In the genomic region with DNA sequence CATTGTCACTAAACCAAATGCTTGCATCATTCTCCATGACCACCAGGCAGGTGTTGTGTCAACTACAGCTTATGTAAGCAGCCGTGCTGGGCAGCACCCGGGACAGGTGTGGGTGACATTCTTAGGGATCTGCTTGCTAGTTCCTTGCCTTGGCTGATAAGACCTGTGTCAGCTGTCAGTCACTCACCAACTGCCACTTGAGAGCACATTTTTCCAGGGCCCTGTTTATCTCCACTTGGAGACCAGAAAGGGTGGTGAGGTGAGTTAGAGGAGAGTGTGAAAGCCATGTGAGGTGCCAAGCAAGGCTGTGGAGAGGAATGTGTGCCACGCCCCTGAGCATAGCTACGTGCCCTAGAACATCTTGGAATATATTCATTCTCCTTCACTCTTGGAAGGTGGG, we compare ENCODE assay signal across 20 mouse cellular contexts.
DNase-seq lines count a peak whose midpoint lies in the region; ATAC-seq and TF ChIP-seq lines count a peak whose summit lies in the region.
"Had no signal": no experiment of that assay in that cellular context is flagged by ENCODE, and none has a peak within 500 bp of the region (broad histone marks: within the 10 kb centered on the region; RNA-seq: fewer than 3 reads in every experiment).

No protein-coding gene starts in this region.

- H3K9me3 ChIP-seq in lung, embryonic 15.5 days, result no peaks in the 10 kb centered on the region
- no peaks in the 10 kb centered on the region for H3K9me3 ChIP-seq in heart, embryonic 12.5 days (replicated peaks)
- no peaks in the 10 kb centered on the region for H3K9me3 ChIP-seq in stomach, postnatal 0 days (ENCODE audit: control insufficient read depth, low read length)
- H3K9me3 ChIP-seq: embryonic facial prominence, embryonic 12.5 days; forebrain, embryonic 13.5 days; limb, embryonic 15.5 days had no signal

- TF ChIP-seq CTCF in lung, adult 2 months (IDR thresholded peaks at IDR 0.05; ENCODE audit: insufficient read depth, low read length), result no peak
- TF ChIP-seq CTCF in stomach, postnatal 0 days (IDR thresholded peaks at IDR 0.05; ENCODE audit: low read depth), result no peak

- DNase-seq in lung, adult 2 months, result no peak
- peak; percentile 18 to 27 for DNase-seq in heart, postnatal 10 days
- DNase-seq in stomach, postnatal 0 days (ENCODE audit: low spot score), result no peak
- DNase-seq in left cerebral cortex, postnatal 4 days, result no peak
- DNase-seq in frontal cortex, postnatal 36 days (ENCODE audit: low spot score in 2 of 2), result no peak
- DNase-seq: adrenal gland, adult 8-10 months; cerebellum, adult 9-11 months; gastrocnemius, postnatal 14 days; kidney, adult 18-20 months; right cerebral cortex, adult 18-20 months; thymus, postnatal 4 days had no signal

- 46% methylated on average over 4 of the region's 4 CpGs for WGBS in lung, embryonic 15.5 days
- 58% methylated on average over 4 of the region's 4 CpGs for WGBS in lung, adult 2 months
- WGBS in heart, embryonic 12.5 days, result 38% methylated on average over 4 of the region's 4 CpGs
- 61% methylated on average over 4 of the region's 4 CpGs for WGBS in stomach, postnatal 0 days

- peak; percentile 44 for ATAC-seq in lung, embryonic 15.5 days (ENCODE audit: borderline replicate concordance, extremely low read depth, low FRiP score, low TSS enrichment)
- peak; percentile 71; the same call in 1 of the 2 replicates for ATAC-seq in heart, embryonic 12.5 days (ENCODE audit: insufficient number of reproducible peaks, low FRiP score)
- ATAC-seq in stomach, postnatal 0 days (ENCODE audit: low FRiP score, low TSS enrichment), result 0 out of 2 replicates have a peak, but pooled peaks have one; percentile 40
- ATAC-seq: forebrain, embryonic 13.5 days; hindbrain, embryonic 16.5 days had no signal

- no peaks in the 10 kb centered on the region for H3K4me1 ChIP-seq in lung, embryonic 15.5 days
- no peaks in the 10 kb centered on the region for H3K4me1 ChIP-seq in lung, adult 2 months (ENCODE audit: control insufficient read depth, insufficient read depth, low read length)
- H3K4me1 ChIP-seq in heart, embryonic 12.5 days (replicated peaks), result peaks cover 18% of the 10 kb centered on the region
- H3K4me1 ChIP-seq in stomach, postnatal 0 days (replicated peaks; ENCODE audit: control insufficient read depth, insufficient read depth), result no peaks in the 10 kb centered on the region
- H3K4me1 ChIP-seq: embryonic facial prominence, embryonic 12.5 days; forebrain, embryonic 13.5 days; limb, embryonic 15.5 days had no signal

- H3K9ac ChIP-seq in lung, embryonic 15.5 days, result no peak overlapping the region
- H3K9ac ChIP-seq in heart, embryonic 12.5 days, result no peak overlapping the region
- no peak overlapping the region for H3K9ac ChIP-seq in stomach, postnatal 0 days (ENCODE audit: low read length)
- H3K9ac ChIP-seq: embryonic facial prominence, embryonic 12.5 days; forebrain, embryonic 13.5 days; limb, embryonic 15.5 days had no signal

- H3K4me2 ChIP-seq in lung, embryonic 15.5 days, result no peak overlapping the region
- H3K4me2 ChIP-seq in heart, embryonic 12.5 days, result no peak overlapping the region
- H3K4me2 ChIP-seq in stomach, postnatal 0 days (replicated peaks; ENCODE audit: low read depth), result no peak overlapping the region
- H3K4me2 ChIP-seq: embryonic facial prominence, embryonic 12.5 days; forebrain, embryonic 13.5 days; limb, embryonic 15.5 days; midbrain, embryonic 11.5 days had no signal

- TF ChIP-seq EP300 in stomach, postnatal 0 days (optimal IDR thresholded peaks at IDR 0.05), result no peak

- intact Hi-C loops in heart, postnatal 10 days (cut with DNase I), result no loop called here
- intact Hi-C loops in left cerebral cortex, postnatal 4 days (cut with DNase I), result no loop called here

- no peaks in the 10 kb centered on the region for H3K27me3 ChIP-seq in lung, embryonic 15.5 days
- no peaks in the 10 kb centered on the region for H3K27me3 ChIP-seq in heart, embryonic 12.5 days (replicated peaks)
- H3K27me3 ChIP-seq in stomach, postnatal 0 days (ENCODE audit: control insufficient read depth, insufficient read depth, low read length), result no peaks in the 10 kb centered on the region
- H3K27me3 ChIP-seq: embryonic facial prominence, embryonic 12.5 days; forebrain, embryonic 13.5 days; limb, embryonic 15.5 days had no signal

- no peak for TF ChIP-seq POLR2A in lung, adult 2 months (IDR thresholded peaks at IDR 0.05; ENCODE audit: borderline replicate concordance, extremely low read depth, low read depth, low read length)

- no peak overlapping the region for H3K4me3 ChIP-seq in lung, embryonic 15.5 days
- no peak overlapping the region for H3K4me3 ChIP-seq in lung, adult 2 months (replicated peaks; ENCODE audit: extremely low read depth, low read depth, low read length)
- H3K4me3 ChIP-seq in heart, embryonic 12.5 days, result no peak overlapping the region
- no peak overlapping the region for H3K4me3 ChIP-seq in stomach, postnatal 0 days (ENCODE audit: low read depth, low read length)
- H3K4me3 ChIP-seq: embryonic facial prominence, embryonic 12.5 days; erythroblast, embryonic 14.5 days; forebrain, embryonic 13.5 days; limb, embryonic 15.5 days had no signal

- no peaks in the 10 kb centered on the region for H3K36me3 ChIP-seq in lung, embryonic 15.5 days
- H3K36me3 ChIP-seq in heart, embryonic 12.5 days, result no peaks in the 10 kb centered on the region
- H3K36me3 ChIP-seq in stomach, postnatal 0 days (ENCODE audit: control insufficient read depth, insufficient read depth, low read length), result no peaks in the 10 kb centered on the region
- H3K36me3 ChIP-seq: embryonic facial prominence, embryonic 12.5 days; limb, embryonic 15.5 days had no signal

- H3K27ac ChIP-seq in lung, embryonic 15.5 days, result no peak overlapping the region
- H3K27ac ChIP-seq in heart, embryonic 12.5 days (ENCODE audit: poor library complexity, severe bottlenecking), result peak overlapping the region; percentile 68
- H3K27ac ChIP-seq in stomach, postnatal 0 days (replicated peaks), result no peak overlapping the region
- H3K27ac ChIP-seq: embryonic facial prominence, embryonic 12.5 days; forebrain, embryonic 13.5 days; kidney, postnatal 0 days; limb, embryonic 15.5 days had no signal

Comparison
In these comparisons a context has a peak if more than half of its experiments do, and no peak if none do; other contexts are left out.
1. DNase-seq: peak in heart, postnatal 10 days (2 of 2); none in lung, adult 2 months (single experiment), stomach, postnatal 0 days (single experiment), left cerebral cortex, postnatal 4 days (single experiment) and frontal cortex, postnatal 36 days (0 of 2).
2. Peak in every context shown above with its lines, with median percentiles within 50 percentile points of each other: ATAC-seq.